Mouse (Mus musculus): ENCODE data around the gene Btf3. TPM values are rescaled to one million over a fixed set of nuclear protein-coding genes. Genes with fewer than 3 reads are reported as not detected.

Btf3 gene
- polyA plus RNA-seq, 1 experiment from 2014 or later = 773 TPM

GRCm38 (mm10) chr13:98296072-98296471 is 20.7 kb downstream of the Btf3 start:
- H3K27me3 ChIP-seq (replicated peaks; ENCODE audit: low read depth, poor library complexity, severe bottlenecking) = no peaks in the 10 kb centered on the region
- DNase-seq (ENCODE audit: low spot score) = no peak
- WGBS = 51% methylated on average over 5 of the region's 5 CpGs
- peaks cover 9% of the 10 kb centered on the region for H3K4me1 ChIP-seq
- H3K27ac ChIP-seq (replicated peaks) = no peak overlapping the region
- H3K4me3 ChIP-seq = no peak overlapping the region
- peaks cover 6% of the 10 kb centered on the region for H3K9me3 ChIP-seq
- no peaks in the 10 kb centered on the region for H3K36me3 ChIP-seq (replicated peaks)

DNA sequence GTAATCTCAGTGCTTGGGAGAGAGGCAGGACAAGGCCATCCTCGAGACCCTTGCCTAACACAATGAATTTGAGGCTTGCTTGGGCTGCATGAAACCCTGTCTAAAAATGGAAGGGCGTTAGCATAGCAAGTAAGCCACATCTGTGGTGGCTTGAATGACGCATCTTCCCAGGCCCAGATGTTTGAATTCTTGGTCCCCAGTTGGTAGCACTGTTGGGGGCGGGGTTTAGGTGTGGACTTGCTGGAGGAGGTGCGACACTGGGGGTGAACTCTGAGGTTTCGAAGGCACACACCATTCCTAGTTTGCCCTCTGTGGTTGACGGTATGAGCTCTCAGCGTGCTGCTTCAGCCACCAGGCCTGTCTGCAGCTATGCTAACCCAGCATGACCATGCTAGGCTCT is 25.1 kb downstream of the Btf3 start:
- Histone ChIP-seq H3K4me3 (no peak overlapping the region), H3K9me3 (peaks cover 6% of the 10 kb centered on the region), H3K36me3 (replicated peaks) (no peaks in the 10 kb centered on the region), H3K27me3 (replicated peaks; ENCODE audit: low read depth, poor library complexity, severe bottlenecking) (no peaks in the 10 kb centered on the region), H3K27ac (replicated peaks) (no peak overlapping the region), H3K4me1 (peaks cover 6% of the 10 kb centered on the region)
- no peak for DNase-seq (ENCODE audit: low spot score)
- 83% methylated on average over 8 of the region's 8 CpGs for WGBS

DNA sequence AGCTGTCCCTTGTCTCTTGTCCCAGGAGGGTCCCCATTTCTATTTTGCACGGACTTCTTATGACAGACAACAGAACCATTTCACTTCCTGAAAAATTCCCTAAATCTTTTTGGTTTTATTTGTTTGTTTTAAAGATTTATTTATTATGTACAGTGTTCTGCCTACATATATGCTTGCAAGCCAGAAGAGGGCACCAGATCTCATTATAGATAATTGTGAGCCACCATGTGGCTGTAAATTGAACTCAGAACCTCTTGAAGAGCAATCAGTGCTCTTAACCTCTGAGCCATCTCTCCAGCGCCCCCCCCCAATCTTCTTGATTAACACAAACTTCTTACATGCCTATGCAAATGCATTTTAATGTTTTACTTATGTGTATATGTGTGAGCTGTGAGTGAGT is 26.1 kb downstream of the Btf3 start:
- Histone ChIP-seq H3K27me3 (replicated peaks; ENCODE audit: low read depth, poor library complexity, severe bottlenecking) (no peaks in the 10 kb centered on the region), H3K9me3 (peaks cover 6% of the 10 kb centered on the region), H3K36me3 (replicated peaks) (no peaks in the 10 kb centered on the region), H3K4me1 (peaks cover 6% of the 10 kb centered on the region), H3K27ac (replicated peaks) (no peak overlapping the region), H3K4me3 (no peak overlapping the region)
- DNase-seq (ENCODE audit: low spot score) = no peak
- 50% methylated on average over 2 of the region's 2 CpGs for WGBS

DNA sequence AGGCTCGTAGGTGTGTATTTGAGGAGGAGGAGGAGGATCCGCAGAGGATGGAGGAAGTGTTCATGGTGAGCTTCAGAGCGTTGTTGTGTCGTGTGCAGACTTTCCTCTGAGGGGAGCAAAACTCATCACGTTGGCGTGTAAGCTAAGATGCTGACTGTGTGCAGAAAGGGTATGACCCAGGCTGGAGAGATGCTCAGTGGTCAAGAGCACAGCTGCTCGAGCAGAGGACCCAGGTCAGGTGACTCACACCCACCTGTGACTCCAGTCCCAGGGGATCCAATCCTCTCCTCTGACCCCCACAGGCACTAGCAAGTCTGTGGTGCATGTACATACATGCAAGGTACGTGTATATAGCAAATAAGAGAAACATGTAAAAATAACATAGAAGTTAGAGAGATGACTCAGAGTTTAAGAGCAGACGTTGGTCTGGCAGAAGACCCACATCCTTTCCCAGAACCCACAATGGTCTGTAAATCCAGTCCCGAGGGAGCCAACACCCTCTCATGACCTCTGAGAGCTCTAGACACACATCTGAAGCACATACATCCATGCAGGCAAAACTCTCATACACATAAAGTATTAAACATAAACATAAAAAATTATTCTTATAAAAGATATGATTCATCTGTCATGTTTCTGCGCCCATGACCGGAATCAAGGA is 35.7 kb downstream of the Btf3 start:
- WGBS = 79% methylated on average over 12 of the region's 12 CpGs
- Histone ChIP-seq H3K36me3 (replicated peaks) (no peaks in the 10 kb centered on the region; the same call in 1 of the 2 replicates), H3K27me3 (replicated peaks; ENCODE audit: low read depth, poor library complexity, severe bottlenecking) (no peaks in the 10 kb centered on the region), H3K27ac (replicated peaks) (no peak overlapping the region), H3K9me3 (no peaks in the 10 kb centered on the region), H3K4me3 (no peak overlapping the region), H3K4me1 (no peaks in the 10 kb centered on the region)
- DNase-seq (ENCODE audit: low spot score) = no peak

DNA sequence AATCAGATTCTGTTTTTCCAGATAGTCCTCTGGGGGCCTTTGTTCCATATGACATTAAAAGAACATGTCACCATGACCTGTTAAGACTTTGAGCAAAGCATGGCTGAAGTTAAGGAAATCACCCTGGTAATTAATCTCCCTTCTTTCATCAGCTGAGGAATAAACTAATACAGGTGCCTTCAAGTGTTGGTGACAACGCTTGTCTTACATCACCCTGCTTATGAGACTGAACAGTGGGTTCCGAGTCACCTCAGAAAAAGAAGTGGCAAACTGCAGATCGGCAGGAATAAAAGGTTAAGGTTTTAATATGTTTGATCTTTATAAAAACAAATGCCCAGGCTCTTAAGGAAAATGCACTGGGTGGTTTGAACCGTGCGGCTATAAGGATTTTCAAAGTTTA is 37.1 kb downstream of the Btf3 start, which contains the start of gene Gm21976:
Gene Gm21976, plus strand, starts transcription at position 202 of the 400 bp plus-strand sequence.
- no peak within 1 kb of the TSS for H3K4me3 ChIP-seq
- WGBS = 89% methylated on average over 5 of the region's 5 CpGs
- H3K36me3 ChIP-seq (replicated peaks) = peaks cover 6% of the 10 kb centered on the region
- no peak within 1 kb of the TSS for H3K27ac ChIP-seq (replicated peaks)
- H3K4me1 ChIP-seq = no peaks in the 10 kb centered on the region
- no peaks in the 10 kb centered on the region for H3K9me3 ChIP-seq
- DNase-seq (ENCODE audit: low spot score) = no peak
- H3K27me3 ChIP-seq (replicated peaks; ENCODE audit: low read depth, poor library complexity, severe bottlenecking) = no peaks in the 10 kb centered on the region

DNA sequence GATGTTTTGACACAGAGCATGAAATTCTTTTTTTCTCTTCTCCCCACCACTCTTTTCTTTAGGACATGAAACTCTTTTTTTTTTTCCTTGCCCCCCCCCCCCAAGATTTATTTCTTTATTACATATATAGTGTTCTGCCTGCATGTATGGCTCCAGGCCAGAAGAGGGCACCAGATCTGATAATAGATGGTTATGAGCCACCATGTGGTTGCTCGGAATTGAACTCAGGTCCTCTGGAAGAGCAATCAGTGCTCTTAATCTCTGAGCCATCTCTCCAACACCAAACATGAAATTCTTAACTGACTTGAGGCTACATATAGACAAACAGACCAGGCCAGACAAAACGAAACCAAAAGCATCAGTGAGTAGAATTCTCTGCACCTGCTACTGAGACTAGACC is 39.3 kb downstream of the Btf3 start:
- H3K9me3 ChIP-seq = no peaks in the 10 kb centered on the region
- H3K36me3 ChIP-seq (replicated peaks) = peaks cover 25% of the 10 kb centered on the region
- no peak overlapping the region for H3K4me3 ChIP-seq
- H3K4me1 ChIP-seq = no peaks in the 10 kb centered on the region
- no peak for DNase-seq (ENCODE audit: low spot score)
- 87% methylated on average over 2 of the region's 2 CpGs for WGBS
- H3K27ac ChIP-seq (replicated peaks) = no peak overlapping the region
- H3K27me3 ChIP-seq (replicated peaks; ENCODE audit: low read depth, poor library complexity, severe bottlenecking) = no peaks in the 10 kb centered on the region

- Histone ChIP-seq H3K4me1 (no peaks in the 10 kb centered on the region), H3K36me3 (replicated peaks) (peaks cover 38% of the 10 kb centered on the region), H3K4me3 (no peak overlapping the region), H3K9me3 (no peaks in the 10 kb centered on the region), H3K27ac (replicated peaks) (no peak overlapping the region), H3K27me3 (replicated peaks; ENCODE audit: low read depth, poor library complexity, severe bottlenecking) (no peaks in the 10 kb centered on the region)
- WGBS = 88% methylated on average over 7 of the region's 7 CpGs
- DNase-seq (ENCODE audit: low spot score) = no peak
These were observed 40.6 kb downstream of the Btf3 start for GRCm38 (mm10) chr13:98276253-98276652.

DNA sequence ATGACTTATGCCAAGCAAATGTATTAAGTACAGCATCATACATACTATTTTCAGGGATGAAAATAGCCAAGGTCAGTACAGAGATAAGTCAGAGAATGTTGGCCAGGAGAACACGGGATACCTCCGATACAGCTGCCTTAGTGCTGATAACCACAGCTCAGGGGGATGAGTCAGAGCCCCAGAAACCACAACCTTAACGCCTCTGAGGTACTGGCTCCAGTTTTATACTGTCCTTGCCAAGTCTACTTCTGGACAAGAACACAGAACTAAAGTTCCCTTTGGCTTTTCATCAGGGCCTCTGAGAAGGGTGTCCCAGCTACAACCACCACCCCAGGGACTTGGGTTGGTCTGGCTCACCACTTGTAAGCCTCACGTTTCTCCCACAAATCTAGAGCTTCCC is 41.2 kb downstream of the Btf3 start:
- Histone ChIP-seq H3K27ac (replicated peaks) (no peak overlapping the region), H3K4me1 (no peaks in the 10 kb centered on the region), H3K9me3 (no peaks in the 10 kb centered on the region), H3K36me3 (replicated peaks) (peaks cover 44% of the 10 kb centered on the region), H3K4me3 (no peak overlapping the region), H3K27me3 (replicated peaks; ENCODE audit: low read depth, poor library complexity, severe bottlenecking) (no peaks in the 10 kb centered on the region)
- WGBS = 85% methylated on average over 4 of the region's 4 CpGs
- no peak for DNase-seq (ENCODE audit: low spot score)

- no peaks in the 10 kb centered on the region for H3K9me3 ChIP-seq
- no peak overlapping the region for H3K27ac ChIP-seq (replicated peaks)
- no peaks in the 10 kb centered on the region for H3K4me1 ChIP-seq
- H3K4me3 ChIP-seq = no peak overlapping the region
- WGBS = 95% methylated on average over 9 of the region's 9 CpGs
- H3K27me3 ChIP-seq (replicated peaks; ENCODE audit: low read depth, poor library complexity, severe bottlenecking) = no peaks in the 10 kb centered on the region
- peaks cover 51% of the 10 kb centered on the region for H3K36me3 ChIP-seq (replicated peaks)
- no peak for DNase-seq (ENCODE audit: low spot score)
These were observed 42.8 kb downstream of the Btf3 start for GRCm38 (mm10) chr13:98274023-98274422.

GRCm38 (mm10) chr13:98264111-98264510 is 52.7 kb downstream of the Btf3 start:
- DNase-seq (ENCODE audit: low spot score) = no peak

DNA sequence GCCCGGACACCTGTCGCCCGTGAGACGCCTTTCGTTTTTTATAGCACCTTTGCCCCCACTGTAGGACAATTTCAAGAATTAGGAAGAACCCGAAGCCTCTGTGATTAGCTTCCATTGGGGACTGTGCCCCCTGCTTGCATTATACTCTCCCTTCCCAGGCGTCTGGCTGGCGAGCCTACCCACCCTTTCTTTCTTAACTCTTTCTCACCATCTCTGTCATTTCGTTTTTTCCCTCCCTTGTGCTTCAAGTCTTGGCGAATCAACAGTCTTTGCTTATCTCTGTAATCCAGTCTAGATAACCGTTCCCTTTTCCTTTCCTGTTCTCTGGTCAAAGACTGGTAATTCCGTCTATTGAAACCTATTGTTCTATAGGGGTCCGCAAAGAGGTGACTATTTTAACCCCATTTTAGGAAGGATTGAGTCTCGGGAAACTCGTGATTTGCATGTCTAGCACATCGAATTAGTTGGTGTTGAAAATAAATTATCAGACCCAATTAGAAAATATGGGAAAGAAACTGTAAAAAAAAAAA is 53.3 kb downstream of the Btf3 start:
- peaks cover 23% of the 10 kb centered on the region for H3K4me1 ChIP-seq
- H3K27me3 ChIP-seq (replicated peaks; ENCODE audit: low read depth, poor library complexity, severe bottlenecking) = no peaks in the 10 kb centered on the region
- H3K9me3 ChIP-seq = no peaks in the 10 kb centered on the region
- 2% methylated on average over 16 of the region's 16 CpGs for WGBS
- peaks cover 33% of the 10 kb centered on the region for H3K36me3 ChIP-seq (replicated peaks)
- peak overlapping the region; percentile 96 for H3K4me3 ChIP-seq
- H3K27ac ChIP-seq (replicated peaks) = peak overlapping the region; percentile 92
- no peak for DNase-seq (ENCODE audit: low spot score)

More at GRCm38 (mm10) chr13:98264111-98264510, 52.7 kb downstream of the Btf3 start:
- no peaks in the 10 kb centered on the region for H3K27me3 ChIP-seq (replicated peaks; ENCODE audit: low read depth, poor library complexity, severe bottlenecking)
- H3K36me3 ChIP-seq (replicated peaks) = peaks cover 33% of the 10 kb centered on the region
- WGBS = 40% methylated on average over 5 of the region's 5 CpGs
- peak overlapping the region; percentile 96 for H3K4me3 ChIP-seq
- H3K9me3 ChIP-seq = no peaks in the 10 kb centered on the region
- peaks cover 23% of the 10 kb centered on the region for H3K4me1 ChIP-seq
- H3K27ac ChIP-seq (replicated peaks) = 0 out of 2 replicates have a peak overlapping the region, but pooled peaks have one; percentile 92

DNA sequence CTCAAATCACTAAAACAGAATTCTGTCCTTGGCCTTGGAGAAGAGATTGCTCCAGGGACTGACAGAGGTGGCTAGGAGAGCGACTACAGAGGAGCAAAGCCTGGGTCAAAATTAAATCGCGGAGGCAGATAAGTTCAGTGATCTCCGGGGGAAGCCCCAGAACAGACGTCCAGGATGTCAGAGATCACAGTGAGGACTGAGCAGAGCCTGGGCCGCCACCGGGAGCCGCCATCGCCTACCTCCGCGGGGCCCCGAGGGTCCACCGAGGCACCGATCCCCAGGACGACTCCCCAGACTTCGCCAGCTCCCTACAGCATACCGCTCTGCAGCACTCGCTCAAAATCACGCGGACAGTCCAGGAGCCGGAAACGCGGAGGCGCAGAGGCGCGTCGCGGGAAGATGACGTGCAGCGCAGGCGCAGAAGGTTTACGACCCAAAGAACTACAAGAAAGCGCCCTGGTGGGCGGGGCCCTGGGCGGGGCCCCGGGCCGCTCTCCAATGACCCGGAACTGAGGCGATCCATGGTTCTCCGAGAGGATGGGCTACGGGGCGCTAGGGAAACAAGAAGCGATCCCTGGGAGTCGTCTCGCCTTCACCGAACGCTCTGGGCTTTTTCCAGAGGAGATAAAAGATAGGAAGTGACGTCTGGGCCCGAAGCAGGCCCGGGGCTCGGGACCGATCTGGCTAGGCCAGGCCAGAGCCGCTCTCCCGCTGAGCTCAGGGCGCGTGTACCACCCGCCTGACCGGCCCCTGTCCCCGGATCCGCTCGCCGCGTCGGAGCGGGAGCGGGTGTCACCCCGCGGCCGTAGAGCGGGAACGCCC is 54.0 kb downstream of the Btf3 start, which contains the start of the genes Utp15 and Ankra2:
Gene Utp15, minus strand, starts transcription at position 406 of the 822 bp plus-strand sequence.
Gene Ankra2, plus strand, starts transcription at position 439 of the 822 bp plus-strand sequence.
- peaks cover 33% of the 10 kb centered on the region for H3K36me3 ChIP-seq (replicated peaks)
- peak; percentile 99 for DNase-seq (ENCODE audit: low spot score)
- H3K27ac ChIP-seq (replicated peaks) = peak within 1 kb of the TSS; percentile 92
- no peaks in the 10 kb centered on the region for H3K9me3 ChIP-seq
- peaks cover 23% of the 10 kb centered on the region for H3K4me1 ChIP-seq
- WGBS = under 1% methylated on average over 71 of the region's 71 CpGs
- H3K27me3 ChIP-seq (replicated peaks; ENCODE audit: low read depth, poor library complexity, severe bottlenecking) = no peaks in the 10 kb centered on the region
- peak within 1 kb of the TSS; percentile 96 for H3K4me3 ChIP-seq

All from embryonic facial prominence, embryonic 10.5 days (tissue).